Mouse (Mus musculus) CH12.LX (cell line): Measurements from ENCODE around the gene Gas7.

ENCODE experiments used
- CTCF ChIP-seq, 2 experiments: IDR thresholded peaks in 1 of 2; conservative IDR thresholded peaks in 1 of 2; 2 replicates each; pipeline ENCODE4 v1.5.1; 2011 to 2012; ENCODE audit warnings: low read depth in 2 of 2, low read length in 2 of 2, improper control_type of control experiment in 1 of 2, inconsistent platforms in 1 of 2, mild to moderate bottlenecking in 1 of 2, moderate library complexity in 1 of 2
- ETS1 ChIP-seq: conservative IDR thresholded peaks from 2 replicates; pipeline ENCODE4 v1.6.1; 2012; ENCODE audit warnings: low read depth, mild to moderate bottlenecking, inconsistent platforms, low read length, improper control_type of control experiment, moderate library complexity
- HCFC1 ChIP-seq: IDR thresholded peaks from 2 replicates; pipeline ENCODE4 v1.6.1; 2012; ENCODE audit warnings: low read depth, mild to moderate bottlenecking, inconsistent platforms, low read length, improper control_type of control experiment
- JUND ChIP-seq: conservative IDR thresholded peaks from 2 replicates; pipeline ENCODE4 v1.6.1; 2011; ENCODE audit warnings: low read depth, low read length, improper control_type of control experiment
- MXI1 ChIP-seq: IDR thresholded peaks from 2 replicates; pipeline ENCODE4 v1.6.1; 2011; ENCODE audit warnings: mild to moderate bottlenecking, low read depth, low read length, improper control_type of control experiment

GRCm38 (mm10) chr11:67423575-67423974, 31.7 kb upstream of the Gas7 start:
- no peak for TF ChIP-seq MXI1
- TF ChIP-seq HCFC1 = no peak
- no peak for TF ChIP-seq ETS1
- TF ChIP-seq CTCF (conservative IDR thresholded peaks at IDR 0.05 in 1 of 2, IDR thresholded peaks at IDR 0.05 in 1 of 2; ENCODE audit: low read depth in 2 of 2, low read length in 2 of 2) = no peak
- TF ChIP-seq JUND = no peak
